Mouse (Mus musculus): Measurements from ENCODE around the gene Rgs12.

Rgs12 gene

GRCm38 (mm10) chr5:34948861-34949760 lies at the start of gene Rgs12:
Rgs12 (plus strand) TSS chr5:34949445.
- DNase-seq (ENCODE audit: low spot score), result peak; percentile 85

- no peak for DNase-seq (ENCODE audit: low spot score)
Observed at GRCm38 (mm10) chr5:34899787-34900469, 49.3 kb upstream of the Rgs12 start.

GRCm38 (mm10) chr5:34902371-34902770 lies 46.9 kb upstream of the Rgs12 start:
- no peak for DNase-seq (ENCODE audit: low spot score)

GRCm38 (mm10) chr5:34902811-34903385 lies 46.3 kb upstream of the Rgs12 start:
- peak; percentile 85 for DNase-seq (ENCODE audit: low spot score)

GRCm38 (mm10) chr5:34904412-34904811 lies 44.8 kb upstream of the Rgs12 start:
- DNase-seq (ENCODE audit: low spot score), result no peak

- DNase-seq (ENCODE audit: low spot score), result no peak
Observed at GRCm38 (mm10) chr5:34907230-34907629, 42.0 kb upstream of the Rgs12 start.

- no peak for DNase-seq (ENCODE audit: low spot score)
Observed at GRCm38 (mm10) chr5:34907910-34908725, 41.1 kb upstream of the Rgs12 start, which contains the start of gene Msantd1. Msantd1 (plus strand) TSS chr5:34908012.

GRCm38 (mm10) chr5:34908726-34909633 lies 40.3 kb upstream of the Rgs12 start:
- DNase-seq (ENCODE audit: low spot score), result peak; percentile 20

- DNase-seq (ENCODE audit: low spot score), result no peak
Observed at GRCm38 (mm10) chr5:34909634-34910503, 39.4 kb upstream of the Rgs12 start.

- no peak for DNase-seq (ENCODE audit: low spot score)
Observed at GRCm38 (mm10) chr5:34910504-34910815, 38.8 kb upstream of the Rgs12 start.

- peak; percentile 80 for DNase-seq (ENCODE audit: low spot score)
Observed at GRCm38 (mm10) chr5:34915801-34916200, 33.4 kb upstream of the Rgs12 start.

GRCm38 (mm10) chr5:34917234-34917655 lies 32.0 kb upstream of the Rgs12 start:
- no peak for DNase-seq (ENCODE audit: low spot score)

GRCm38 (mm10) chr5:34918785-34919184 lies 30.5 kb upstream of the Rgs12 start:
- no peak for DNase-seq (ENCODE audit: low spot score)

- no peak for DNase-seq (ENCODE audit: low spot score)
Observed at GRCm38 (mm10) chr5:34922531-34922930, 26.7 kb upstream of the Rgs12 start.

GRCm38 (mm10) chr5:34923920-34924319 lies 25.3 kb upstream of the Rgs12 start:
- no peak for DNase-seq (ENCODE audit: low spot score)

GRCm38 (mm10) chr5:34924519-34924918 lies 24.7 kb upstream of the Rgs12 start:
- no peak for DNase-seq (ENCODE audit: low spot score)

GRCm38 (mm10) chr5:34927648-34928047 lies 21.6 kb upstream of the Rgs12 start:
- DNase-seq (ENCODE audit: low spot score), result no peak

GRCm38 (mm10) chr5:34930151-34930975 lies 18.9 kb upstream of the Rgs12 start:
- no peak for DNase-seq (ENCODE audit: low spot score)

GRCm38 (mm10) chr5:34931091-34931490 lies 18.2 kb upstream of the Rgs12 start:
- no peak for DNase-seq (ENCODE audit: low spot score)
